Comparison of ENCODE assay signal across 8 mouse cellular contexts in the genomic region with DNA sequence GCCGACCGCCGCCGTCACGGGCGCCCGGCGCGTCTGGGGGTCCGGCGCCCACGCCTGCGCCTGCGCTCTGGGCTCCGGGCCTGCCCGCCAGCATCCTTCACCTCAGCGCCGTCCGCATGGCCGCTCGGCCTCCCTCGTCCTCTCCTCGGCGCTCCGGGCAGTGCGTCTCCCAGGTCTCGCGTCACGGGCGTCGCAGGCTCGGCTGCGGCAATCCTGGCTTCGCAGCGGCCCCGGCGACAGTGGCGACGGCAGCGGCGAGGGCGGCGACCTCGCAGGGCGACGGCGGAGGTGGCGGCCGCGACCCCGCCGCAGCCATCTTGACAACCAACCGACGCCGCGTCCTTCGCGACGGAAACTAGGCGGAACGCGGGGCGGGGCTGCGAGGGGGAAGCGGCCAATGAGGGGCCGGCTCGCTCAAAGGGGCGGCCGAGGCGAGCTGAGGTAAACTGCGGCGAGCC. TPM values are rescaled to one million over a fixed set of nuclear protein-coding genes. Genes with fewer than 3 reads are reported as not detected.
DNase-seq lines count a peak whose midpoint lies in the region; ATAC-seq lines count a peak whose summit lies in the region.

Gene Cep126 (minus strand): TSS at position 178 of the 458 bp plus-strand sequence.

- peak within 1 kb of the TSS; percentile 86 for H3K4me3 ChIP-seq in intestine, embryonic 14.5 days (ENCODE audit: low read depth, low read length)

- no peaks in the 10 kb centered on the region for H3K9me3 ChIP-seq in intestine, embryonic 14.5 days (ENCODE audit: control insufficient read depth, low read length)

- peak; percentile 97 for ATAC-seq in intestine, embryonic 14.5 days (replicated peaks; ENCODE audit: low FRiP score, low TSS enrichment, low read depth)
- peak; percentile 91 for ATAC-seq in megakaryocyte, adult 5-6 weeks (ENCODE audit: poor library complexity, severe bottlenecking)

- H3K4me2 ChIP-seq in intestine, embryonic 14.5 days (ENCODE audit: low read length) = peak within 1 kb of the TSS; percentile 65

- peak within 1 kb of the TSS; percentile 44 for H3K9ac ChIP-seq in intestine, embryonic 14.5 days (ENCODE audit: low read length)

- WGBS in intestine, embryonic 14.5 days = under 1% methylated on average over 72 of the region's 72 CpGs

- no peaks in the 10 kb centered on the region for H3K36me3 ChIP-seq in intestine, embryonic 14.5 days (ENCODE audit: control insufficient read depth, insufficient read depth, low read length)

- intact Hi-C loops in gastrocnemius, postnatal 36 days (cut with DNase I) = no loop called here

- H3K27me3 ChIP-seq in intestine, embryonic 14.5 days (replicated peaks; ENCODE audit: control insufficient read depth, insufficient read depth, low read length) = no peaks in the 10 kb centered on the region; the same call in 1 of the 2 replicates

- peak; percentile 94 for DNase-seq in adrenal gland, adult 2 months
- peak; percentile 96 for DNase-seq in embryo, embryonic 10 days (ENCODE audit: low spot score)
- peak; percentile 60 to 67 for DNase-seq in gastrocnemius, postnatal 36 days
- DNase-seq in intestine, embryonic 14.5 days (ENCODE audit: low spot score) = peak; percentile 95
- peak; percentile 33 to 70 for DNase-seq in left cerebral cortex, adult 9 months (ENCODE audit: low spot score in 2 of 2)
- DNase-seq in right cerebral cortex, adult 2 months (ENCODE audit: low spot score in 2 of 2) = peak; percentile 80 to 83
- DNase-seq in urinary bladder, postnatal 10 days (ENCODE audit: low spot score) = peak; percentile 34

- peaks cover 5% of the 10 kb centered on the region; the same call in 1 of the 2 replicates for H3K4me1 ChIP-seq in intestine, embryonic 14.5 days (replicated peaks; ENCODE audit: control insufficient read depth, insufficient read depth, low read length)

- no peak within 1 kb of the TSS for H3K27ac ChIP-seq in intestine, embryonic 14.5 days (ENCODE audit: low read depth)

RNA-seq across cellular contexts. Expression of gene Cep126, which starts in this region (rescaled TPM):
- 10 to 100 TPM; 10.6 to 13.2 TPM for total RNA-seq in adrenal gland, adult 2 months (2021)
- 0.97 and 1.1 TPM in 2 replicates for polyA plus RNA-seq in adrenal gland, adult 2 months (2012; rRNA removed)
- under 1 TPM; 0.42 to 0.97 TPM for total RNA-seq in gastrocnemius, postnatal 36 days (2021)
- polyA plus RNA-seq in intestine, embryonic 14.5 days (2014; fragmentation: Nextera tagmentation; extraction: Ambion mirVana) = 1.7 and 2.9 TPM in 2 replicates
- total RNA-seq in megakaryocyte, adult 5-6 weeks (2015) = not detected in 2 replicates
- not detected in 2 replicates for total RNA-seq in megakaryocyte, adult 5-6 weeks (2017)

Comparison
In these comparisons a context has a peak if more than half of its experiments do, and no peak if none do; other contexts are left out.
1. RNA of gene Cep126 (total RNA-seq): 10.6 to 13.2 TPM in adrenal gland, adult 2 months; 0.42 to 0.97 TPM in gastrocnemius, postnatal 36 days and not detected in megakaryocyte, adult 5-6 weeks; every median in the first group is over 4 times any median in the second.
2. Peak in DNase-seq in gastrocnemius, postnatal 36 days; RNA of the gene not detected or under 1 TPM.
3. Peak in ATAC-seq in megakaryocyte, adult 5-6 weeks; RNA of the gene not detected or under 1 TPM.
4. DNase-seq: peak in every context shown above with its lines; median percentile 96 in embryo, embryonic 10 days; 95 in intestine, embryonic 14.5 days; 94 in adrenal gland, adult 2 months; 82 in right cerebral cortex, adult 2 months; 64 in gastrocnemius, postnatal 36 days; 52 in left cerebral cortex, adult 9 months; 34 in urinary bladder, postnatal 10 days.